Mouse (Mus musculus) CH12.LX (cell line): Measurements from ENCODE around the gene Rbms1.

Source experiments
- CTCF ChIP-seq, 2 experiments: IDR thresholded peaks in 1 of 2; conservative IDR thresholded peaks in 1 of 2; 2 replicates each; pipeline ENCODE4 v1.5.1; 2011 to 2012; ENCODE audit warnings: low read depth in 2 of 2, low read length in 2 of 2, improper control_type of control experiment in 1 of 2, inconsistent platforms in 1 of 2, mild to moderate bottlenecking in 1 of 2, moderate library complexity in 1 of 2
- HCFC1 ChIP-seq: IDR thresholded peaks from 2 replicates; pipeline ENCODE4 v1.6.1; 2012; ENCODE audit warnings: low read depth, mild to moderate bottlenecking, inconsistent platforms, low read length, improper control_type of control experiment
- MAFK ChIP-seq: IDR thresholded peaks from 2 replicates; pipeline ENCODE4 v1.6.1; 2011; ENCODE audit warnings: low read length, improper control_type of control experiment; ENCODE audit not compliant: insufficient replicate concordance
- MAX ChIP-seq: IDR thresholded peaks from 2 replicates; pipeline ENCODE4 v1.6.1; 2011; ENCODE audit warnings: low read length, improper control_type of control experiment
- POLR2A ChIP-seq: IDR thresholded peaks from 2 replicates; pipeline ENCODE4 v1.6.1; 2011; ENCODE audit warnings: low read depth, mild to moderate bottlenecking, improper control_type of control experiment, low read length
- RAD21 ChIP-seq: IDR thresholded peaks from 2 replicates; pipeline ENCODE4 v1.6.1; 2011; ENCODE audit warnings: low read depth, mild to moderate bottlenecking, low read length, improper control_type of control experiment, moderate library complexity
- RCOR1 ChIP-seq: conservative IDR thresholded peaks from 2 replicates; pipeline ENCODE4 v1.6.1; 2012; ENCODE audit warnings: low read depth, mild to moderate bottlenecking, inconsistent platforms, low read length, improper control_type of control experiment
- SIN3A ChIP-seq: IDR thresholded peaks from 2 replicates; pipeline ENCODE4 v1.6.1; 2012; ENCODE audit warnings: low read length, improper control_type of control experiment, inconsistent platforms
- TBP ChIP-seq: conservative IDR thresholded peaks from 2 replicates; pipeline ENCODE4 v1.6.1; 2011; ENCODE audit warnings: low read depth, low read length, improper control_type of control experiment
- TCF12 ChIP-seq: IDR thresholded peaks from 2 replicates; pipeline ENCODE4 v1.6.1; 2014; ENCODE audit warnings: low read depth, mild to moderate bottlenecking, inconsistent platforms, low read length, improper control_type of control experiment
- UBTF ChIP-seq: IDR thresholded peaks from 2 replicates; pipeline ENCODE4 v1.6.1; 2012; ENCODE audit warnings: low read depth, mild to moderate bottlenecking, inconsistent platforms, low read length, improper control_type of control experiment, moderate library complexity
- ZMIZ1 ChIP-seq: IDR thresholded peaks from 2 replicates; pipeline ENCODE4 v1.6.1; 2012; ENCODE audit warnings: low read depth, mild to moderate bottlenecking, inconsistent platforms, low read length, improper control_type of control experiment

DNA sequence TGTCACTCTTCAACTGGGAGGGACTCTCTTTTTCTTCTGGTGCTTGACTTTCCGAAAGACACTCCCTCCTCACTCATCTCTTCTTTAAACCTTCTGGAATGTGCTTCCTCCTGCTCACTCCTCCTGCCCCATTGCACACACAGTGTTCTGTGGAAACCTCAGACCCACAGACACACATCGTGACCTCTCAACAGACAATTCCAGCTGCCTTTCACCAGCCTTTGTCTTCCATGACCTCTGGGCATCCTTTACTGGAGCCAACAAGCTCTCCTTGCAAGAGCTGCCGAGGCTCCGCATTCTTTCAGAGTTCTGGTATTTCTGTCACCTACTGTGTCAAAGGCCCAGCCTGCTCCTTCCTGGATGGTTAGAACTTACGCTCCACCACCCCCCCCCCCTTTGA lies 92.0 kb downstream of the Rbms1 start:
- no peak for TF ChIP-seq MAX
- no peak for TF ChIP-seq TBP
- no peak for TF ChIP-seq CTCF (conservative IDR thresholded peaks at IDR 0.05 in 1 of 2, IDR thresholded peaks at IDR 0.05 in 1 of 2; ENCODE audit: low read depth in 2 of 2, low read length in 2 of 2)
- no peak for TF ChIP-seq POLR2A
- no peak for TF ChIP-seq RAD21
- TF ChIP-seq HCFC1, result no peak
- TF ChIP-seq UBTF, result no peak
- no peak for TF ChIP-seq RCOR1
- no peak for TF ChIP-seq MAFK
- no peak for TF ChIP-seq ZMIZ1
- no peak for TF ChIP-seq SIN3A
- no peak for TF ChIP-seq TCF12
